Mouse (Mus musculus) megakaryocyte-erythroid progenitor cell, adult 5 weeks (primary cell): ENCODE results near the gene Trmt1. TPM values are rescaled to one million over a fixed set of nuclear protein-coding genes. Genes with fewer than 3 reads are reported as not detected.

Source experiments
- polyA plus RNA-seq: library from polyadenylated mRNA; stranded (reverse); fragments of >175 nt; gene quantifications from 2 replicates; pipeline ENCODE4 v1.2.3, GENCODE M21; 2012

The Trmt1 gene
- polyA plus RNA-seq, result 300 and 362 TPM in 2 replicates

DNA sequence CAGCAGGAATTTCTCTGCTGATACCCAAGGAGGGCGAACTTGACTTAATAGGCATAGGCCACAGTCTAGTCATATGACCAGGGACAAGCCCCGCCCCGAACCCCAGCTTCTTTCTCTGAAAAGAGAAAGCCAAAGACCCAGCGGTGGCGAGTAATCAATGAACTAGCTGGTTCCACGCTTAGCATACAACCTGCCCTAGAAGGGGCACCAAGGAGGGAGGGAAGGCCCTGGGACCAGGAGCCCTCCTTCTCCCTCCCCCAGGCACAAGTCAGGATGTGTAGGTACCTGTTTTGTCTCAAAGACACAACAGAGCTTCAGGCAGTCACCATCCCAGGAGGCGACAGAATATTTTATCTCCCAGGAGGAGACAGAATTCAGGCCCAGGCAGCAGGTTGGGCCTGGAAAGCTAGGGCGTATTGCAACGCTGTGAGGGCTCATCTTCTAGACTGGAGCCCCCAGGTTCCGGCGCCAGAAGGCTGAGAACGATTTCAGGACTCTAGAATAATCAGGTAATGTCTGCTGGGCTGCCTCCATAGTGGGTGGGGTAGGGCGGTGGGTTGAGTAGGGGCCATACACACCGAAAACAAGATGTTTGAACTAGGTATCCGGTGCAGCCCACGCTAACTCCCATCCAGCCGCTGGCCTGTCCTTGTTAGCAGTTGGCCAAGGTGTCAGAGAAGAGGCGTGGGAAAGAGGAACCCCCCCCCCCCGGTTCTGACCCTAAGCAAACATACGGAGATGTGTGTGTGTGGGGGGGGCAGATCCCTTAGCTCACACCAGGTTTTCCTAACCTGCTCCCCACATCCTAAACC lies at the start of gene Trmt1:
Trmt1 (plus strand) TSS at position 117 of the 812 bp plus-strand sequence.

GRCm38 (mm10) chr8:84662581-84663065 lies 23.5 kb upstream of the Trmt1 start, which contains the start of gene Ier2:
Ier2 (minus strand) TSS chr8:84662852.

DNA sequence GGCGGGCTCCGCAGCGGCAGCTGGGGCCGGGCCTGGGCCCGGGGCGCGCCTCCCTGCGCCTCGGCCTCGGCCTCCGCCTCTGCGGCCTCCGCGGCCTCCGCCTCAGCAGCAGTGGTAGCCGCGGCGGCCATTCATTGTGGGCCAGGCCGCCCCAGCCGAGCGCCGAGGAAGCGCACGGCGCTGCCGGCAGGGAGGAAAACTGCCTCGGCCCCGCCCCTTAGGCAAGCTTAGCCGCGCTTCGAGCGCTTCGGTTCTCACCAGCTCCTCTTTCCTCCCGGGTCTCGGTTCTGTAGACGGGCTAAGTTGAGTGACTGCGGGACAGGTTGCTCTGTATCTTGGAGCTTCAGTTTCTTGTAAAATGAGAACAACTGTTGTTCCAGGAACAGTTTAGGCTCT lies 1.6 kb downstream of the Trmt1 start, which contains the start of gene Nacc1:
Nacc1 (minus strand) TSS at position 158 of the 396 bp plus-strand sequence.

DNA sequence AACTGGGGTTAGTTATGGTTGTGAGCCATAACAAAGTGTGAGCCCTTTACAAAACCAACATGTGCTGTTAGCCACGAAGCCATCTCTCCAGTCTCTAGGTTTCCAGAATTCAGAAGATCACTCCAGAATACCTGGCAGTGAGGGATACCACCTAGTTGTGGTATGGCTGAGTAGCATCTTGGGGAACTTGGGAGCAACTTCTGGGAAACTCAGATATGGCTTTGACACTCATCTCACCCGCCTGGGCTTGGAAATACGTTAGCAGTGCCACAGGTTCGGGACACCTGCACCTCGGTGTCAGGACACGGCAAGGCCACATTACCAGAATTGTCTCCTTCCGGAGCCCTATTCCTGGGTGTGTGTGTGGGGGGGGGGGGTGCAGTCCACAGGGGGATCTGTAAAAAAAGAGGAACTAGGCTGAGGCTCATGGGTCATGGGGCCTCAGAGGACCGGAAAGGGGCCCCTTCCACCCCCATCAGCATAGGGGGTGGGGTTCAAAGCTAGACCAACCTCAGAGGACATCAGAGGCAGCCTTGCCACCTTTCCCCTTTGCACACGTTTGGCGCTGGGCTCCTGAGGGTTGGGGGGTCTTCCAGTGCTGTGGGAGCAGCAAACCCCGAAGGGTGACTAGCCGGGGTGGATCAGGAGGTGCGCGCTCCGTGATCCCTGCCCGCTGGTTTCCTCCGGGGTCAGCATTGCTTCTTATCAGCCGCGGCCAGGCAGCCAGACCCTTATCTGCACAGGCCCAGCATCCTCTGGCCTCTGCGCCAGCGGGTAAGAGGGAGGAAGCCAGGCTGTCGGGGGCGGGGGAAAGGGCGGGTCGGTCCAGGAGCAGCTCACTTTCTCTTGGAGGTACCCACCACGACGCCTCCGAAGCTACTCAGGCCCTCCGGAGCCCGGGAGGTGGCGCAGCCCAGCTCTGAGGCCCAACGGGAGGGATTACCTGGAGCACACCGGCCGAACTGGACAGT lies 15.1 kb downstream of the Trmt1 start, which contains the start of gene Lyl1:
Lyl1 (plus strand) TSS at position 517 of the 971 bp plus-strand sequence.

GRCm38 (mm10) chr8:84722850-84723570 lies 36.9 kb downstream of the Trmt1 start, which contains the start of gene G430095P16Rik:
G430095P16Rik (plus strand) TSS chr8:84723007.

Other genes starting within 250 kb of the Trmt1 start
- 859 and 1,037 TPM in 2 replicates for gene Ier2, start 23.5 kb upstream of the Trmt1 start, polyA plus RNA-seq
- 167 and 170 TPM in 2 replicates for gene Nacc1, start 1.6 kb downstream of the Trmt1 start, polyA plus RNA-seq
- 226 and 309 TPM in 2 replicates for gene Lyl1, start 15.2 kb downstream of the Trmt1 start, polyA plus RNA-seq
- 20.6 and 27.4 TPM in 2 replicates for gene G430095P16Rik, start 36.7 kb downstream of the Trmt1 start, polyA plus RNA-seq
- gene Nfix, start 114.0 kb downstream of the Trmt1 start, polyA plus RNA-seq, result 112 and 143 TPM in 2 replicates
- 2.3 and 2.4 TPM in 2 replicates for gene Dand5, start 136.5 kb downstream of the Trmt1 start, polyA plus RNA-seq
- gene Gadd45gip1, start 145.2 kb downstream of the Trmt1 start, polyA plus RNA-seq, result 136 and 145 TPM in 2 replicates
- gene Rad23a, start 154.4 kb downstream of the Trmt1 start, polyA plus RNA-seq, result 315 and 332 TPM in 2 replicates
- 878 and 1,229 TPM in 2 replicates for gene Calr, start 160.6 kb downstream of the Trmt1 start, polyA plus RNA-seq
- gene Farsa, start 170.7 kb downstream of the Trmt1 start, polyA plus RNA-seq, result 121 and 135 TPM in 2 replicates
- 155 and 182 TPM in 2 replicates for gene Syce2, start 185.8 kb downstream of the Trmt1 start, polyA plus RNA-seq
- gene Gcdh, start 207.6 kb downstream of the Trmt1 start, polyA plus RNA-seq, result 52.8 and 57.4 TPM in 2 replicates
- 122 and 124 TPM in 2 replicates for gene Klf1, start 215.6 kb downstream of the Trmt1 start, polyA plus RNA-seq
- 34.2 and 54.0 TPM in 2 replicates for gene Dnase2a, start 222.3 kb downstream of the Trmt1 start, polyA plus RNA-seq